Mouse (Mus musculus) urinary bladder, adult 2 months (tissue): ENCODE results near the gene Csmd2. TPM values are rescaled to one million over a fixed set of nuclear protein-coding genes. Genes with fewer than 3 reads are reported as not detected.
"Not testable (repeated sequence)": the region's sequence is repeated elsewhere in the genome, so short reads cannot be mapped to it uniquely, and the experiment has no call there.

Experiments
- DNase-seq: peaks from one replicate; pipeline ENCODE4 v3.0.0; 2022; ENCODE audit warnings: low spot score
- polyA plus RNA-seq: library from polyadenylated mRNA; depleted of rRNA; stranded (reverse); fragments of >200 nt; gene quantifications from 2 replicates; pipeline ENCODE4 v1.2.3, GENCODE M21; 2012; rRNA removed

The Csmd2 gene
- polyA plus RNA-seq, 1 experiment: not detected

GRCm38 (mm10) chr4:128610706-128611105, 623.0 kb downstream of the Csmd2 start:
- DNase-seq: no peak

GRCm38 (mm10) chr4:128611726-128612125, 624.1 kb downstream of the Csmd2 start:
- DNase-seq: not testable (repeated sequence)

- DNase-seq: no peak
Observed at GRCm38 (mm10) chr4:128613326-128613725, 625.7 kb downstream of the Csmd2 start.

GRCm38 (mm10) chr4:128615761-128616160, 628.1 kb downstream of the Csmd2 start:
- DNase-seq: no peak

Other genes with a start within 250 kb of the Csmd2 start
- not detected in 2 replicates for gene CK137956, start 16.9 kb upstream of the Csmd2 start, polyA plus RNA-seq